Mouse (Mus musculus): ENCODE results near the gene Gm45785.
"Not testable (repeated sequence)": the region's sequence is repeated elsewhere in the genome, so short reads cannot be mapped to it uniquely, and the experiment has no call there.

Gm45785 gene

DNA sequence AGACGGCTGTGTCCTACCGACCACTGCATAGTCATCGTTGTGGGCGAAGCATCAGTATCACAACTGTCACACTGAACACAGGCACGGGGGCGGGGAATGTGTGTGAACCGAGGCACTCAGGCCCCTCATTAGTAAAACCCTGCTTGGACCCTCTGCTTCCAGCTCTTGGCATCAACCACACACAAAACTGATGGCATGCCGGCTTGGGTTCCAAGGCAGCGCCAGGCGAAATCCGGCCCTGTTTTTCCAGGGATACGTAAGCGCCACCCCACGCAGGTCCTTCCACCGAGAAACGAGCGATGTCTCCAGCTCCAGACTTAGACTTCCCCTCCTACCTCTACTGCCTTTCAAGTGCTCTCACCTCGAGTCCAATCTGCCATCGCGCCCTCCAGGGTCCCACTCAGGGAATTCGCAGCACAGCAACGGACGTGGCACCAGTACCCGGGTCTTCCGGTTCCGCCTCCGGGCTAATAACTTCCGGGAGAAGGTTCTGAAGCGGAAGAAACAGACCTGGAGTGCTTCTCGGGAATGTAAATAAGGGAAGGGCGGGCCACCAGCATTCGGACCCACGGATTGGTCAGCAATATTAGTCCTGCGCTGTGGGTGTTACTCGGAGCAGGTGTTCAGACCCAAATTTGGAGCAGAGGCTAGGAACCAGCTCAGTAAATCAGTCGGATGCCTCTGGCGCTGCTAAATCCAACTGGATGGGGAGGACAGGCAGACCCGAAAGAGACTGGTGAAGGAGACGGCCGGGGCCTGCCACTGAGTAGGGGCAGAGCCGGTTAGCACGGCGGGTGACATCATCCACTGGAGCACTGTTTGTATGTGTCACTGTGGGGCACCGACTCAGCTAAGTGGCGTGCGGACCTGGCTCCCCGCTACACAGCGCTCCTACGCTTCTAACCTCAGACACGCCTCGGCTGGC is at the start of gene Gm45785:
Gm45785 (minus strand) TSS at position 472 of the 925 bp plus-strand sequence.
- DNase-seq = peak; percentile 93

DNA sequence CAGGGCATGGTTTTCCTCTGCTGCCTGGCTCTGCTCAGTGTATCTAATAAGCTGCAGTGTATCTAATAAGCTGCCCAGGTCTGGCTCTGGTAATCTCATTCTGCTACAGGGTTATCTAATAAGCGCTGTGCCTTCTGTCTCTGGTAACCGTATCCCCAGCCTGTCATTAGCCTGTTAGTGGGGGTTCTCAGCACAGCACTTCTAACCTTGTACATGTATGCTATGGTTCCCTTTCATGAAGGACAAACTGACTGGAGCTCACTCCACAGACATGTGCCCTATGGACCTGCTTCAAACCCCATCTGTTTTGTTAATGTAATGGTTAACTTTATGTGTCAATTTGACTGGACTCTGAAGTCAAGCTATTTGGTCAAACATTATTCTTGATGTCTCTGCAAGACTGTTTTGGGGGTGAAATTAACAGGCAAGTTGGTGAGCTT is 49.5 kb upstream of the Gm45785 start:
- no peak for DNase-seq

DNA sequence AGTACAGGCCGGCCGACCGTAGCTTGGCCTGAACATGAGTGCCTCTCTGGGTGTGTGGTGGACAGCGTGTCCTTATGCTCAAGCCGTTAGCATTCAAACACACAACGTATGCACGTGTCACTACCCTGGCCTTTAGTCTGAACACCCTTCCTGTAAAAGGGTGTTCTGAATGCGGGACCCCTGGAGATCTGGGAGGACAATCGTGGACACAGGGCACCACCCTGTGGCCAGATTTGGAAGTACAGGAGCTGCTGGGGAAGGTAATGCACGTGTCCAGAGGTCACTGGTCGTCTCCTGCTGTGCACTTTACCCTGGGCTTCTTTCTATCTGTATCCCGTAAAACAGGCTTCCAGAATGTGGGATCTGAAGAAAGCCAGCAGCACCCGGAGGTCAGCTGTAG is 47.1 kb upstream of the Gm45785 start:
- DNase-seq = peak; percentile 77

DNA sequence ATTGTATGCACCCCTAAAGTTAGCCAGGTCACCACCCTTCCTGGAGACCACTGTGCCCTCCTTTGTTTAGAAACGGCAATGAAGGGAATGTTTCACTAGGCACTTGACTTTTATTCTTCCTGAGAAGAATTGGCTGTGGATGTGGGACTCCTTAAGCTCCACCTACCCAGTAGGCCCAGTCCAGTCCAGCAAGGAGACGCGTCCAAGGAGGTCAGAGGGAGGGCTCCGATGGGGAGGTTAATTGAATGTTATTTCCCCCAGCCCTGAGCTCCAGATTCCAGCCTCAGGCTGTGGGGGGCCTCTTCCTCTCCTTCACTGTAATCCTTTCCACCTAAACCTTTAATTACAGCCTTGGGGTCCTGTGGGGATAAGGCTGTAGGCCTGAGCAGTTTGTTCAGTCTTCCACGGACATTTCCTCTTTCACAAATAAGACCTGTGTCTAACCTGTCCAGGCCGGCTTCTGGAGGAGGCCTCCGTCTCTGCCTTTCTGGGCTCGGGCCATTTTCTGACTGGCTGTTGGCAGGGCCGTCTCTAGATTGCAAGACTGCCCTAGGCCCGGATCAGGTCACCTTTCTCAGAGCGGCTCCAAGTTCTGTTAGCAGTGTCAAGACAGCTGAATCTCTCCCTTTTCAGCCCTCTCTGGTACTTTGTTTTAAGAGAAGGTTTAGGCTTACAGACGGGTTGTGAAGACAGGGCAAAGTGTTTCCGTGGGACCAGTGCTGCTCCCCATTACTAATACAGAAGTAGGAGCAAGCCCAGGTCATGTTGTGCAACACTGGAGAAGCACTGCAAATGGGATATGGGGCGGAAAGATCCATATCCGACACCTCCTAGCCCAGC is 46.1 kb upstream of the Gm45785 start:
- no peak for DNase-seq

- no peak for DNase-seq
Measured at GRCm38 (mm10) chr7:140900220-140900619, 44.1 kb upstream of the Gm45785 start, which contains the start of gene Cox8b. TSS of gene Cox8b (minus strand) at chr7:140900446.

- DNase-seq = no peak
Measured at GRCm38 (mm10) chr7:140899121-140899520, 43.0 kb upstream of the Gm45785 start.

DNA sequence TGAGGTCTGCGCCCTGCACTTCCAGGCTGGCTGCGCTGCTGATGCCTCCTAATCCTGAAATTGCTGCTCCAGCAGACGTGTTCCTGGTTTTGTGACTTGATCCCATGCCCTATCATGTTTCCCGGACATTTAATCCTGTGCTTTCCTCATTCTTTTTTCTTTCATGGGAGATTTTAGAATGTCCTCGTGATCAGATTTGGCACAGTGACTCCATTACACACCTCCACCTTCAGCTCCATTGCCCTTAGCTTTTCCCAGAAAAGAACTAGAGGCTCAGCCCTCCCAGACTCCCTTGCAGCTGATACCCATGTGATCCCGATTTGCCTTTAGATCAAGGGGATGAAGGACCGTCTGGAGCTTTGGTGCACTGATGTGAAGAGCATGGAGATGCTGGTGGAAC is 41.7 kb upstream of the Gm45785 start:
- no peak for DNase-seq

DNA sequence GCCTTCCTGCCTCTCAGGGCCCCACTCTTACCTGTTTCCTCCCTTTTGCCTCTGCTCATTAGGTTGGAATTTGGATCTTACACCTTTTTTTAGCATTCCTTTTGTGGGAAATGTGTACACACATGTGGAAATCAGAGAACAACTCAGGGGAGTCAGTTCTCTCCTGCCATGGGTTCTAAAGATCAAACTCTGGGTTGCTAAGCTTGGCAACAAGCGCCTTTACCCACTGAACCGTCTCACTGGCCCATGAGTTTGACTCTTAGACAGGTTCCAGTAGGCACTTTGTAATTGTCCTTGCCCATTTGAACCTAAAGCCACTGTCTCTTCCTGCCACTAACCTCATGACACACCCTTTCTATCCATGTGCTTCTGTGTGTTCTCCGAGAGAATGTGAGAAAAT is 38.5 kb upstream of the Gm45785 start:
- DNase-seq = no peak

DNA sequence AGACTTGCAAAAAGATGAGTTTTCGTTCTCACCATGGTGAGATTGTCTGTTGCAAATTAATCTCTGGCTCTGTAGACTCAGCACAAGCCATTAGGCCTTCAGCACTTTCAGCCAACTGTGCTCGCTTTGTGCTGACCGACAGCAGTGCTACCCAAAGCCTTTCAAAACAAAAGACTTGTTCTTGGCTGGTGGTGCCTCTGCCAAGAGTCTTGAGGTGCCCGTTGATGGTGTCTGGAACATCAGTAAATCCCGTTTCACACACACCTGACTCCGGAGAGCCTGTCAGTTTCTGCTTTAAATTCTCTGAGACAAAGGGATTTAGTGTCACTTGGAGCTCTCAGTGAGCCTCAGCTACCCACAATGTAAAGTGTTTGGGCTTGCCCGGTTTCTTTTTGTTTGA is 37.9 kb upstream of the Gm45785 start:
- no peak for DNase-seq

- DNase-seq = not testable (repeated sequence)
Measured at GRCm38 (mm10) chr7:140890636-140891035, 34.5 kb upstream of the Gm45785 start.

DNA sequence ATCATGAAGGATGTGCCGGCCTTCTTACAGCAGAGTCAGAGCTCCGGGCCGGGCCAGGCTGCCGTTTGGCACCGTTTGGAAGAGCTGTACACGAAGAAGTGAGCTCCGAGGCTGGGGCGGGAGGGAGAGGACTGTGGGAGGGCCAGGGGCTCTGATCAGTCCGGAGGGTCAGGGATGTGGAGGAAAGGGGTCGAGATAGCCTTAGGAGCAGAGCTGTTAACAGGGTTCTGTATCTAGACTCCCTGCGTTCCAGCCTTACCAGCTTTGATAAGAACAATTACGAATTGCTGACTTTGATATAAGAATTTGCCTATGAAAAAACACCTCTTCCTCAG is 26.3 kb upstream of the Gm45785 start:
- no peak for DNase-seq

DNA sequence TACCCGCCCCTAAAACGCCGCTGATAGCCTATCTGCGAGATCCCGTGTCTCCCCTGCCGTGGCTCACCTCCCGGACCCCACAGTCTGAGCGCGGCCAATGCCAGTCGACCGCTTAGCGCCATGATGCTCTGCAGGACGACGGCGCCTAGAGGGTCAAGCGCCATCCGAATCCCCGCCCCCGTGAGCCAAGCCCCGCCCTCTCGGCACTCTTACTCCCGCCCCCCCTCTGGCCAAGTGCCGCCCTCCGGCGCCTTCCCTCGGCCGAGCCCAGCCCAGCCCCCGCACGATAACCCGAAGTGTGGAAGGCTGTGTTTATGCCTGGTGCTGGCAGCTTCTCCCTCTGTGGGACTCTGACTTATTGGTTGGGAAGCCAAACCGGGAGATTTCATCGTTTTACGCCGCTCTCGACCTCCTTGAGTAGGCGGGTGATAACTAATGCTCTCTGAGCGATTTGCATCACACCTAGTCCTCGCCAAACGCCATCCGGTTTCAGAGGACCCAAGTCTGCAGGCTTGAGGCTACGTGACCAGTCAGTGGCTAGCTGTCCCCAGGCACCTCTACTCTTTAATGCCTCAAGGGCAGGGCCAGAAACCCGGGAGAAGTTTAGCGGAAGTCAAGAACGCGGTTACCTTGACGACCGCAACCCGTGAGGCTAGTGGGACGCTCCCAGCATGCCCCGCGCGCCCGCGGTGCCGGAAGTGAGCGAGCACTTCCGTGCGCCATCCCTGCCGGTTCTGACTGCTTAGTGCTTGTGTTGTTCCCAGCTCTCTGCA is 25.8 kb upstream of the Gm45785 start, which contains the start of the genes Psmd13 and Sirt3:
Psmd13 (plus strand) TSS at position 273 of the 773 bp plus-strand sequence.
Sirt3 (minus strand) TSS at position 614 of the 773 bp plus-strand sequence.
- DNase-seq = peak; percentile 98

GRCm38 (mm10) chr7:140880865-140881515 is 24.9 kb upstream of the Gm45785 start:
- peak; percentile 5 for DNase-seq

- no peak for DNase-seq
Measured at GRCm38 (mm10) chr7:140880419-140880818, 24.3 kb upstream of the Gm45785 start.

- no peak for DNase-seq
Measured at GRCm38 (mm10) chr7:140879355-140879754, 23.2 kb upstream of the Gm45785 start.

- DNase-seq = no peak
Measured at GRCm38 (mm10) chr7:140877364-140877763, 21.2 kb upstream of the Gm45785 start.

DNA sequence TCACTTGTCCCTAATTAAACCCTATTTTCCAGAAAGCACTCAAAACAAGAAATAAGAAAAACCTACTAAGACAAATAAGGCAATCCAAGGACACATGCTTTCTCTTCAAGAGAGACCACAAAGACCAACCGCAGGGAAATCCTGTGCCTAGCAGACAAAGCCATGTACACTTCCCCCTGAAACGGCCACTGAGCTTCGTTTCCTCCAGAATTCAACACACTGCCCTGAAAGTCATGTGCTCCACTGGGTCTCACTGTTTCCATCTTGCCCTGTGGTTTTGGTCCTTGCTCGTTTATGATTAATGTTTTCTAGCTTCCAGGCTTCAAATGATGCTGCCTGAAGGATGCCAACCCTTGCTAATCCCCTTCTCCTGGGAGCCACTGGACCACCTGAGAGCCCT is 18.1 kb upstream of the Gm45785 start:
- DNase-seq = no peak

DNA sequence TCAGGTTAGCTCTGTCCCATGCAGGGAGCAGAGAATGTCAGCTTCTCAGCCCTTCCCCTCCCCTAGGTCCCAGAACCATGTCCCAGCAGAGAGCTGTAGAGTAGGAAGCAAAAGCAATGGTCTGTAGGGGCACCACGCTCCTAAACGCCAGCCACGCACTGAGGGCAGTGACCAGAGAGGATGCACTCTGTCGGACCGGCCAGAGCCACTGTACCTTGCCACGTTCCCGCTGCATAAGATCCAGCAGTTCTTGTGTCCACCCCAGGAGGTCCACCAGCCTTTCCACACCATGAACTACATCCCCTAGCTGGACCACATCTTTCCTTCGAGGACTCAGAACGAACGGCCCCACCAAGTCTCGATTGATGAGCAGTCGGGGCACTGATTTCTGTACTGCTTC is 8.6 kb upstream of the Gm45785 start:
- DNase-seq = no peak

DNA sequence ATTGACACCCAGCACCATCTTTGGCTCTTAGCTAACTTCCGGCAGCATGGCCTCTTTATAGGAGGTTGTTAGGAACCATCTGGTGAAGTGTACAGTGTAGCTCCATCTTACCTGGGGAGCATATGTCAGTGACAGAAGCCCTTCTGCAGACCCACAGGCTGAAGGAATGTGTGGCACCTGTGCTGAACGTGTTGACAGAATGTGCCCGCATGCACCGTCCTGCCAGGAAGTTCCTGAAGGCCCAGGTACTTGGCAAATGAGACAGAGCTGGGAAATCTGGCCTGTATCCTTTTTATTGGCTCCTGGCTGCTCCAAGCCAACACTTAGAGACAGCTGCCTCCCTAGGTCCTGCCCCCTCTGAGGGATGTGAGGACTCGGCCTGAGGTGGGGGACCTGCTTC is 4.6 kb upstream of the Gm45785 start:
- DNase-seq = no peak

DNA sequence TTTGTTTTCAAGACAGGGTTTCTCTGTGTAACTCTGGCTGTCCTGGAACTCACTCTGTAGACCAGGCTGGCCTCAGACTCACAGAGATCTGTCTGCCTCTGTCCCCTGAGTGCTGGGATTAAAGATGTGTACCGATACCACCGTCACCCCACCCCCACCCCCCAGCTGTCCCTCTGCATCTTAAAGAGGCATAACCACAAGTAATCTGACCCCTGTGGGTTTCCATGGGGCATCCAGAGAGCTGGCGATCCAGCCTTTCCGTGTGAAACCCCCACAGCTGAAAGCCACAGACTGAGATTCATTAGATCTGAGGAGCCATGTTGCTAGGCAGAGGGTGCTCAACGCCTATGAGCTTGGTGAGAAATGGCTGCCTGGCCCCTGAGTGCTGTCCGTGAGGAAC is 3.9 kb upstream of the Gm45785 start:
- DNase-seq = no peak

DNA sequence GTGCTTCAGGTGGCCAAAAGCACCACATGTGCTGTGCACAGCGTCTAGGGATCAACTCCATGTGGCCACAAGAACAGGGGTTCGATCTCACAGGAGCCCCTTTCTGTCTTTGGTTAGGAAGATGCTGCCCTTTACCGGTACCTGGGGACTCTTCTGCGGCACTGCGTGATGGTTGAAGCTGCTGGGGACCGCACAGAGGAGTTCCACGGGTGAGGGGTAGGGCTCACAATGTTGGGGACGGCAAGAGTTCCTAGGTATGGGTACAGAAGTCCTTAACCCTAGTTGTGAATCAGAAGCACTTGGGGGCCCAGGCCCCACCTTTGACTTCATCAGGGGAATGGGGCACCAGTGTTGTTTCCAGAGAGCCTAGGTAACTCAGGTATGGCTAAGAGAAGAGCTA is 2.6 kb upstream of the Gm45785 start:
- DNase-seq = no peak
